Mouse (Mus musculus) bone marrow, adult 2 months (tissue): ENCODE results near the gene H6pd. TPM values are rescaled to one million over a fixed set of nuclear protein-coding genes. Genes with fewer than 3 reads are reported as not detected.

Experiments used
- H3K27ac ChIP-seq: fragments of 200-500 bp; 2 replicates; pipeline ENCODE4 v1.5.1; 2012; ENCODE audit warnings: low read depth, mild to moderate bottlenecking, control low read depth, inconsistent platforms, low read length; ENCODE audit not compliant: control insufficient read depth, poor library complexity, insufficient read depth
- H3K4me1 ChIP-seq: fragments of 200-500 bp; 2 replicates; pipeline ENCODE4 v1.6.1; 2011; ENCODE audit warnings: low read length; ENCODE audit not compliant: control insufficient read depth, insufficient read depth
- H3K4me3 ChIP-seq: fragments of 200-500 bp; replicated peaks from 2 replicates; pipeline ENCODE3; 2011; ENCODE audit warnings: mild to moderate bottlenecking, low read depth, low read length, control low read depth; ENCODE audit not compliant: control insufficient read depth
- CTCF ChIP-seq: fragments of 200-500 bp; IDR thresholded peaks from 2 replicates; pipeline ENCODE4 v1.5.1; 2011; ENCODE audit warnings: low read length, control low read depth; ENCODE audit not compliant: control insufficient read depth, insufficient read depth
- POLR2A ChIP-seq: fragments of 200-500 bp; IDR thresholded peaks from 2 replicates; pipeline ENCODE4 v1.6.1; 2011; ENCODE audit warnings: low read depth, mild to moderate bottlenecking, control low read depth, low read length, borderline replicate concordance; ENCODE audit not compliant: control insufficient read depth
- WGBS: fragments of 180-500 bp; shearing (Covaris S2); methylation state at CpG from one replicate; pipeline ENCODE4 v1.1.7; 2018; 5-methylcytosine and 5-hydroxymethylcytosine counted together
- polyA plus RNA-seq: library from polyadenylated mRNA; stranded (reverse); fragments of >200 nt; gene quantifications from 2 replicates; pipeline ENCODE4 v1.2.4, GENCODE M21; 2011; ENCODE audit warnings: low replicate concordance; ENCODE audit not compliant: missing spikeins, insufficient read depth, insufficient read length

The H6pd gene
- polyA plus RNA-seq = 1.4 and 7.2 TPM in 2 replicates

DNA sequence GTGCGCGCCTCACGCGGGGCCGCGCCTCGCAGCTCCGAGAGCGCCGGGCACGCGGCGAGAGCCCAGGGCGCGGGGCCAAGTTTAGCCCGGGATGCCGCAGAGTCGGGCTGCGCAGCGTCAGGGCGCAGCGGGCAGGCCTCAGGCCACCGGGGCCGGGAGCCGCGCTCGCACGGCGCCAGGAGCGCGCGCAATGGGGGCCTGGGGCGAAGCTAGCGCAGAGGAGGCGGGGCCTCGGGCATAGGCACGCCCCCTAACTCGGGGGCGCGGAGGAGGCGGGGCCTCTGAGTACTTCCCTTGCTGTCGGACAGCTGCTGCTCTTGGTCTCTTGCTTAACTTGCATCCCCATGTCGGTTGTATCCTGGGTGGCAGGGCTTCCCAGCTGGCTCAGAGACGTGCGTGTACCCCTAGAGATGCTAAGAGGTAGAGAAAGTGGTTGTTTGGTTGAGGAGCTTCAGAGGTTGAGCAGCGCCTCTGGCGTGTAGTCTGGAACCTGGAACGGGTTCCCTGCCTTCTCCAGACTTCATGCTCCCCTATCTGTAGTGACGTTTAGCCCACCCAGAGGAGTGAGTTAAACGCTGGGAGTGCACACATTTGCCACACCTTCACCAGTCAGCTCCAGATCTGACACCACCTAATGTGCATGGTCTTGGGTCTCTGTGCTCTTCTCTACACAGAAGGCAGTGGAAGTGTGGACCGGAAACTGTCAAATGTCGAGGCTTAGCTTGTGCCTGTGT lies at the start of gene H6pd:
Gene H6pd, minus strand, starts transcription at position 171 of the 734 bp plus-strand sequence.
- under 1% methylated on average over 52 of the region's 52 CpGs for WGBS
- Histone ChIP-seq H3K27ac (peak within 1 kb of the TSS; percentile 97), H3K4me3 (peak within 1 kb of the TSS; percentile 76), H3K4me1 (peaks cover 9% of the 10 kb centered on the region)
- peak; percentile 90; the same call in 1 of the 2 replicates for TF ChIP-seq POLR2A
- no peak for TF ChIP-seq CTCF

DNA sequence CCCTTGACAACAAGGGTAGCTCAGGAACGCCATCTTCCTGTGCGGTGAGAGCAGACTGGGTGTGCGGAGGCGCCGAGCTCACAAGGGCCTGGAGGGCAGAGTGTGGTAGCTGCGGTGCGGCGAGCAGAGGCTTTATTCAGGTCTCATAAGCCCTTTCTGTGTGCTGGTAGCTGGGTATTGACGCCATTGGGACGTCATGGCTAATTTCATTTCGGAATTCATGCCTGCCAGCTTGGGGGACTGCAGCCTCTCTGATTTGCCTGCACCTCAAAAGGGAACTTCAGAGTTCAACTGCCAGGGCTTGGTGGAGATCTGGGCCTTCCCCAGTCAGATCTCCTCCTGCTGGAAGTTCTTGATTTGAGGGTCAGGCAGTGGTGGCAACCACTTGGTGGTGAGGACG lies 48.9 kb upstream of the H6pd start:
- WGBS = 88% methylated on average over 12 of the region's 12 CpGs
- Histone ChIP-seq H3K27ac (no peak overlapping the region), H3K4me1 (peaks cover 3% of the 10 kb centered on the region; the same call in 1 of the 2 replicates), H3K4me3 (no peak overlapping the region)
- TF ChIP-seq POLR2A (no peak), CTCF (no peak)

GRCm38 (mm10) chr4:150056171-150056570 lies 47.3 kb upstream of the H6pd start:
- no peak overlapping the region for H3K27ac ChIP-seq
- WGBS = 49% methylated on average over 7 of the region's 7 CpGs
- peaks cover 3% of the 10 kb centered on the region; the same call in 1 of the 2 replicates for H3K4me1 ChIP-seq
- no peak for TF ChIP-seq POLR2A
- no peak for TF ChIP-seq CTCF
- no peak overlapping the region for H3K4me3 ChIP-seq

DNA sequence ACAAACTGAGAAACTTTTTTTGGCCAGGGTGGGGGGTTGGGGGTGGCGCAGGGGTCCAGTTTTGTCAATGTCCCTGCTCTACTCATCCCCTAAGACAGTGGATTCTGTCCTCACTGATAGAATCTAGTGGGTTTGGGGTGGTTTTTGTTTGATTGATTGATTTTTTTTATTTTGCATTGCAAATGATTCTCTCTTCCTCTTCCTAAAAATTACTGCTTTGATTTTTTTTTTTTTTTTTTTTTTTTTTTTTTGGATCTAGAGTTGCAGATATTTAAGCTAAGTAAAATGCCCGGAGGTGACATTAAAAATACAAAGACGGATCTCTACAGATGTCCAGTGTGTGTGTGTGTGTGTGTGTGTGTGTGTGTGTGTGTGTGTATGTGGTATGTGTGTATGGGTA lies 43.6 kb upstream of the H6pd start:
- no peak overlapping the region for H3K27ac ChIP-seq
- TF ChIP-seq CTCF (no peak), POLR2A (no peak)
- peaks cover 1% of the 10 kb centered on the region; the same call in 1 of the 2 replicates for H3K4me1 ChIP-seq
- no peak overlapping the region for H3K4me3 ChIP-seq
- 84% methylated on average over 3 of the region's 3 CpGs for WGBS

GRCm38 (mm10) chr4:150051514-150051913 lies 42.7 kb upstream of the H6pd start:
- TF ChIP-seq POLR2A = no peak
- TF ChIP-seq CTCF = no peak
- WGBS = 77% methylated on average over 8 of the region's 8 CpGs
- Histone ChIP-seq H3K4me1 (peaks cover 1% of the 10 kb centered on the region; the same call in 1 of the 2 replicates), H3K27ac (no peak overlapping the region), H3K4me3 (no peak overlapping the region)

- H3K27ac ChIP-seq = no peak overlapping the region
- no peak overlapping the region for H3K4me3 ChIP-seq
- no peaks in the 10 kb centered on the region for H3K4me1 ChIP-seq
- no peak for TF ChIP-seq POLR2A
- peak; percentile 13; the same call in 1 of the 2 replicates for TF ChIP-seq CTCF
- WGBS = 36% methylated on average over 13 of the region's 13 CpGs
Measured at GRCm38 (mm10) chr4:150049564-150050226, 40.9 kb upstream of the H6pd start.

DNA sequence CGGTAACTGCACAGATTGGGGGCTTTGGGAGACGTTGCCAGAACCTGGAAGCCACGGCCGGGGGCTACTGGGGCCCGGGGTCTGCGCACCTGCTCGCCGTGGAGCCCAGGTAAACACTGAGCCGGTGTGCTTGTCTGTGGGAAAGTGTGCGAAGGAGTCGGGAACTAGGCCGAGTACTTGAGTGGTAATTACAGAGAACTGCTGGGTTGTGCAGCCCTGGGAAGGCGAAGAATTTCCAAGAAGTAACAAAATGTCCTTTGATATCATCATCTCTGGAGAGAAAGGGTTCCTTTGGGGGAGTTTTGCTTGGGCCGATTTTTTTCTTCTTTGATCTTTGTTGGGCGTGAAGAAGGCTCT lies 40.3 kb upstream of the H6pd start:
- Histone ChIP-seq H3K4me3 (no peak overlapping the region), H3K4me1 (no peaks in the 10 kb centered on the region), H3K27ac (no peak overlapping the region)
- TF ChIP-seq POLR2A = no peak
- TF ChIP-seq CTCF = no peak
- 23% methylated on average over 15 of the region's 15 CpGs for WGBS

- Histone ChIP-seq H3K4me3 (peak overlapping the region; percentile 52), H3K27ac (no peak overlapping the region), H3K4me1 (no peaks in the 10 kb centered on the region)
- WGBS = 1% methylated on average over 49 of the region's 49 CpGs
- TF ChIP-seq POLR2A (no peak), CTCF (no peak)
Measured at GRCm38 (mm10) chr4:150048478-150049156, 39.8 kb upstream of the H6pd start.
